Mouse (Mus musculus): ENCODE results near the gene Sh3gl3.

Gene Sh3gl3

GRCm38 (mm10) chr7:82294083-82294482, 120.4 kb downstream of the Sh3gl3 start:
- no peak for DNase-seq

- DNase-seq: no peak
Observed at GRCm38 (mm10) chr7:82294611-82295010, 121.0 kb downstream of the Sh3gl3 start.

DNA sequence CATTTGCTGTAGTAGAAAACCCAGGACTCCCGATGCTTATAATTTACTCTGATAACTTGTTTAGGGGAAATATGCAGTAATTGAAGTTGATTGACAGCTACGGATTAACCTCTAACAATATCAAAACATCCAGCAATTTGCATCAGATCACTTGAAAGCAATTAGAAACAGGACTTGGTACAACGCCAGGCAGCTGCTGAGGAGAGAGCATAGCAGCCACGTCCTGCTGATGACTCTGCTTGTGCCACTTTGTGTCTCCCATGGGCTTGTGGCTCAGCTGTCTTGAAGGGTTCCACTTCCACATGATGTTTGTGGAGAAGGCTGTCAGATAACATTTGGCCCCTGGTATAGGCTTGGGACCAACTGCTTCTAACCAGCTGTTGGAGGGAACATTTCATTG, 134.8 kb downstream of the Sh3gl3 start:
- no peak for DNase-seq

GRCm38 (mm10) chr7:82318515-82318914, 144.9 kb downstream of the Sh3gl3 start:
- no peak for DNase-seq

GRCm38 (mm10) chr7:82326616-82327015, 153.0 kb downstream of the Sh3gl3 start:
- no peak for DNase-seq

GRCm38 (mm10) chr7:82327201-82327600, 153.6 kb downstream of the Sh3gl3 start:
- no peak for DNase-seq

GRCm38 (mm10) chr7:82327881-82328280, 154.2 kb downstream of the Sh3gl3 start:
- no peak for DNase-seq

GRCm38 (mm10) chr7:82329831-82330230, 156.2 kb downstream of the Sh3gl3 start:
- DNase-seq: no peak

DNA sequence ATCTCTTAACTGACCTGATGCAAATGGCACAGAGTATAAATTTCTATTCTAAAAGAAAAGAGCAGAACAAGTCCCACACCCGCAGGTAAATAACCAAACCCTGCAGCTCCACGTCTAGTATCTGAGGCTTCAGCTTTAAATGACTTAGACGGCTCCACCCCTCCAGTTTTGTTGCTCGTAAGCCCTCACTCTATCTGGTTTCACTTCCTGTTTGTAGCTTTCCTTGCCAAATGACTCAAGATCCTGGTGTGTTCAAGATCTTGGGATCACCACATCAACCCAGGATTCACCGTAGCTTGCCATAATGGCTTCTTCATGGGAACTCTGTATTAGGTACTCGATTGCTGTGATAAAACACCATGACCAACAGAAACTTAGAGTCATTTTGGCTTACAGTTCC, 157.2 kb downstream of the Sh3gl3 start:
- DNase-seq: no peak

- no peak for DNase-seq
Observed at GRCm38 (mm10) chr7:82334000-82334399, 160.4 kb downstream of the Sh3gl3 start.

GRCm38 (mm10) chr7:82335211-82336121, 161.8 kb downstream of the Sh3gl3 start, which contains the start of gene Adamtsl3:
TSS of gene Adamtsl3 (plus strand) at chr7:82335694.
- DNase-seq: no peak

DNA sequence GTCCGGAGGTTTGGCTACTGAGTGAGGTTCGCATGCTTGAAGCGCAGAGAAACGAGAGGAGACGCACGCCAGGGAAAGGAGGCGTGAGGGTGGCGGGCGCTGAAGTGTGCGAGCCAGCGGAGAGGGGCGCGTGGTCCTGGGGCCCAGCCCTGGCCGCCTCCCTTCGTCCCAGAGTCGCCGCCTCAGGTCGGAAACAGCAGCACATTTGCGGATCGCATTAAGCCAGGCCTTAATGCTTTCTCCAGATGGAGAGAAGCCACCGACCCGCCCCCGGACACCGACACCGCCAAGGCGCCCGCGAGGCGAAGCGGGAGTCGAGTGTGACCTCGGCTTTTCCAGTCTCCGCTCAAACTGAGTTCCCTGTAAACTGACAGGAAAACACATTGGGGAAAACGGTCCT, 162.5 kb downstream of the Sh3gl3 start:
- no peak for DNase-seq

- no peak for DNase-seq
Observed at GRCm38 (mm10) chr7:82338121-82338520, 164.5 kb downstream of the Sh3gl3 start.

- DNase-seq: no peak
Observed at GRCm38 (mm10) chr7:82338532-82338931, 164.9 kb downstream of the Sh3gl3 start.

GRCm38 (mm10) chr7:82339214-82339613, 165.6 kb downstream of the Sh3gl3 start:
- DNase-seq: no peak

DNA sequence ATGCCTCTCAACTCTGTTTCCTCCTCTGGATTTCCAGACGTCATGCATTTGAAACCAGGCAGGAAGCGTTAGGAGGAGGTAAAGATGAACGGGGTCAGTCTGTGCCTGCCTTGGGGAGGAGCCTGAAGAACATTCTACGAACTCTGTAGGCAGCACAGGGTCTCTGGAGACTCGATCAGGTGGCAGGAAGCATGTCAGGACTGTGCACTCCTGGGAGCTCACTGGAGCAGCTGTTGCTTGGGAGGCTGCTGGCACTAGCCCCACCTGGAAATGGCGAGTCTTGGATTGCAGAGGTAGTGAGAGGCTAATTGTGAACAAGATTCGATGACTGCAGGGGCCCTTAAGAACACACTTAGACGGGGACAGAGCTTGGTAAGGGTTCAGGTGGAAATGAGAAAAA, 167.8 kb downstream of the Sh3gl3 start:
- no peak for DNase-seq

- DNase-seq: no peak
Observed at GRCm38 (mm10) chr7:82346706-82347105, 173.1 kb downstream of the Sh3gl3 start.

- DNase-seq: no peak
Observed at GRCm38 (mm10) chr7:82349796-82350195, 176.2 kb downstream of the Sh3gl3 start.

GRCm38 (mm10) chr7:82350421-82350820, 176.8 kb downstream of the Sh3gl3 start:
- no peak for DNase-seq

All from cerebellum, adult 11-12 months (tissue).